Mouse (Mus musculus): Measurements from ENCODE around the gene Ppip5k2. TPM values are rescaled to one million over a fixed set of nuclear protein-coding genes. Genes with fewer than 3 reads are reported as not detected.

Ppip5k2 gene
- polyA plus RNA-seq, 1 experiment from 2014 or later, result 89.2 TPM

- no peaks in the 10 kb centered on the region for H3K4me1 ChIP-seq (ENCODE audit: control insufficient read depth, insufficient read depth, low read length)
- no peak overlapping the region for H3K4me2 ChIP-seq (ENCODE audit: low read depth, low read length)
- H3K36me3 ChIP-seq (ENCODE audit: control insufficient read depth, insufficient read depth, low read length), result peaks cover 42% of the 10 kb centered on the region
- no peak overlapping the region for H3K27ac ChIP-seq (ENCODE audit: low read depth, low read length)
- 100% methylated on average over 1 of the region's 1 CpGs for WGBS
- H3K9ac ChIP-seq (replicated peaks; ENCODE audit: low read depth, low read length), result no peak overlapping the region
- ATAC-seq (ENCODE audit: low read depth), result no peak
- H3K27me3 ChIP-seq (ENCODE audit: control insufficient read depth, insufficient read depth, low read length), result no peaks in the 10 kb centered on the region
- no peaks in the 10 kb centered on the region for H3K9me3 ChIP-seq (ENCODE audit: control insufficient read depth, low read length)
- H3K4me3 ChIP-seq (ENCODE audit: low read depth, low read length), result no peak overlapping the region
Observed at GRCm38 (mm10) chr1:97743063-97743462, 27.1 kb downstream of the Ppip5k2 start.

GRCm38 (mm10) chr1:97729339-97729738 lies 40.9 kb downstream of the Ppip5k2 start:
- Histone ChIP-seq H3K27ac (ENCODE audit: low read depth, low read length) (no peak overlapping the region), H3K36me3 (ENCODE audit: control insufficient read depth, insufficient read depth, low read length) (peaks cover 30% of the 10 kb centered on the region), H3K9me3 (ENCODE audit: control insufficient read depth, low read length) (no peaks in the 10 kb centered on the region), H3K4me3 (ENCODE audit: low read depth, low read length) (no peak overlapping the region), H3K9ac (replicated peaks; ENCODE audit: low read depth, low read length) (no peak overlapping the region), H3K4me2 (ENCODE audit: low read depth, low read length) (no peak overlapping the region), H3K27me3 (ENCODE audit: control insufficient read depth, insufficient read depth, low read length) (no peaks in the 10 kb centered on the region), H3K4me1 (ENCODE audit: control insufficient read depth, insufficient read depth, low read length) (no peaks in the 10 kb centered on the region)
- WGBS, result 71% methylated on average over 1 of the region's 1 CpGs
- no peak for ATAC-seq (ENCODE audit: low read depth)

GRCm38 (mm10) chr1:97726730-97727129 lies 43.5 kb downstream of the Ppip5k2 start:
- H3K4me1 ChIP-seq (ENCODE audit: control insufficient read depth, insufficient read depth, low read length), result no peaks in the 10 kb centered on the region
- H3K4me3 ChIP-seq (ENCODE audit: low read depth, low read length), result no peak overlapping the region
- H3K27ac ChIP-seq (ENCODE audit: low read depth, low read length), result no peak overlapping the region
- no peak for ATAC-seq (ENCODE audit: low read depth)
- no peak overlapping the region for H3K4me2 ChIP-seq (ENCODE audit: low read depth, low read length)
- H3K9ac ChIP-seq (replicated peaks; ENCODE audit: low read depth, low read length), result no peak overlapping the region
- peaks cover 26% of the 10 kb centered on the region for H3K36me3 ChIP-seq (ENCODE audit: control insufficient read depth, insufficient read depth, low read length)
- no peaks in the 10 kb centered on the region for H3K9me3 ChIP-seq (ENCODE audit: control insufficient read depth, low read length)
- WGBS, result 75% methylated on average over 2 of the region's 2 CpGs
- H3K27me3 ChIP-seq (ENCODE audit: control insufficient read depth, insufficient read depth, low read length), result no peaks in the 10 kb centered on the region

- Histone ChIP-seq H3K9ac (replicated peaks; ENCODE audit: low read depth, low read length) (no peak overlapping the region), H3K4me2 (ENCODE audit: low read depth, low read length) (no peak overlapping the region), H3K4me1 (ENCODE audit: control insufficient read depth, insufficient read depth, low read length) (no peaks in the 10 kb centered on the region), H3K27ac (ENCODE audit: low read depth, low read length) (no peak overlapping the region), H3K4me3 (ENCODE audit: low read depth, low read length) (no peak overlapping the region), H3K27me3 (ENCODE audit: control insufficient read depth, insufficient read depth, low read length) (no peaks in the 10 kb centered on the region), H3K36me3 (ENCODE audit: control insufficient read depth, insufficient read depth, low read length) (peaks cover 33% of the 10 kb centered on the region; the same call in 1 of the 2 replicates), H3K9me3 (ENCODE audit: control insufficient read depth, low read length) (no peaks in the 10 kb centered on the region)
- ATAC-seq (ENCODE audit: low read depth), result no peak
- 90% methylated on average over 9 of the region's 9 CpGs for WGBS
Observed at GRCm38 (mm10) chr1:97718440-97718839, 51.8 kb downstream of the Ppip5k2 start.

- H3K4me1 ChIP-seq (ENCODE audit: control insufficient read depth, insufficient read depth, low read length), result no peaks in the 10 kb centered on the region
- no peak overlapping the region for H3K27ac ChIP-seq (ENCODE audit: low read depth, low read length)
- ATAC-seq (ENCODE audit: low read depth), result peak; percentile 31; the same call in 1 of the 2 replicates
- H3K9ac ChIP-seq (replicated peaks; ENCODE audit: low read depth, low read length), result no peak overlapping the region
- H3K36me3 ChIP-seq (ENCODE audit: control insufficient read depth, insufficient read depth, low read length), result peaks cover 40% of the 10 kb centered on the region; the same call in 1 of the 2 replicates
- H3K4me3 ChIP-seq (ENCODE audit: low read depth, low read length), result no peak overlapping the region
- WGBS, result 70% methylated on average over 11 of the region's 11 CpGs
- H3K27me3 ChIP-seq (ENCODE audit: control insufficient read depth, insufficient read depth, low read length), result no peaks in the 10 kb centered on the region
- no peak overlapping the region for H3K4me2 ChIP-seq (ENCODE audit: low read depth, low read length)
- no peaks in the 10 kb centered on the region for H3K9me3 ChIP-seq (ENCODE audit: control insufficient read depth, low read length)
Observed at GRCm38 (mm10) chr1:97714334-97714868, 55.8 kb downstream of the Ppip5k2 start.

- Histone ChIP-seq H3K4me3 (ENCODE audit: low read depth, low read length) (no peak overlapping the region), H3K36me3 (ENCODE audit: control insufficient read depth, insufficient read depth, low read length) (peaks cover 32% of the 10 kb centered on the region), H3K27ac (ENCODE audit: low read depth, low read length) (no peak overlapping the region), H3K4me1 (ENCODE audit: control insufficient read depth, insufficient read depth, low read length) (no peaks in the 10 kb centered on the region), H3K4me2 (ENCODE audit: low read depth, low read length) (no peak overlapping the region), H3K27me3 (ENCODE audit: control insufficient read depth, insufficient read depth, low read length) (no peaks in the 10 kb centered on the region), H3K9ac (replicated peaks; ENCODE audit: low read depth, low read length) (no peak overlapping the region), H3K9me3 (ENCODE audit: control insufficient read depth, low read length) (no peaks in the 10 kb centered on the region)
- WGBS, result 93% methylated on average over 3 of the region's 3 CpGs
- no peak for ATAC-seq (ENCODE audit: low read depth)
Observed at GRCm38 (mm10) chr1:97710520-97710919, 59.7 kb downstream of the Ppip5k2 start.

- Histone ChIP-seq H3K9ac (replicated peaks; ENCODE audit: low read depth, low read length) (no peak overlapping the region), H3K4me2 (ENCODE audit: low read depth, low read length) (no peak overlapping the region), H3K4me3 (ENCODE audit: low read depth, low read length) (no peak overlapping the region), H3K36me3 (ENCODE audit: control insufficient read depth, insufficient read depth, low read length) (peaks cover 22% of the 10 kb centered on the region), H3K27ac (ENCODE audit: low read depth, low read length) (no peak overlapping the region), H3K9me3 (ENCODE audit: control insufficient read depth, low read length) (no peaks in the 10 kb centered on the region), H3K27me3 (ENCODE audit: control insufficient read depth, insufficient read depth, low read length) (no peaks in the 10 kb centered on the region), H3K4me1 (ENCODE audit: control insufficient read depth, insufficient read depth, low read length) (no peaks in the 10 kb centered on the region)
- no peak for ATAC-seq (ENCODE audit: low read depth)
Observed at GRCm38 (mm10) chr1:97705389-97705788, 64.8 kb downstream of the Ppip5k2 start.

- 91% methylated on average over 1 of the region's 1 CpGs for WGBS
Observed at GRCm38 (mm10) chr1:97704646-97705045, 65.6 kb downstream of the Ppip5k2 start.

GRCm38 (mm10) chr1:97698956-97699570 lies 71.1 kb downstream of the Ppip5k2 start:
- no peak overlapping the region for H3K27ac ChIP-seq (ENCODE audit: low read depth, low read length)
- H3K9ac ChIP-seq (replicated peaks; ENCODE audit: low read depth, low read length), result no peak overlapping the region
- no peaks in the 10 kb centered on the region for H3K4me1 ChIP-seq (ENCODE audit: control insufficient read depth, insufficient read depth, low read length)
- H3K36me3 ChIP-seq (ENCODE audit: control insufficient read depth, insufficient read depth, low read length), result 0 out of 2 replicates have a peak, but pooled peaks cover under 1% of the 10 kb centered on the region
- H3K4me2 ChIP-seq (ENCODE audit: low read depth, low read length), result no peak overlapping the region
- WGBS, result 26% methylated on average over 11 of the region's 11 CpGs
- H3K9me3 ChIP-seq (ENCODE audit: control insufficient read depth, low read length), result no peaks in the 10 kb centered on the region
- H3K4me3 ChIP-seq (ENCODE audit: low read depth, low read length), result no peak overlapping the region
- no peaks in the 10 kb centered on the region for H3K27me3 ChIP-seq (ENCODE audit: control insufficient read depth, insufficient read depth, low read length)
- no peak for ATAC-seq (ENCODE audit: low read depth)

More at GRCm38 (mm10) chr1:97704646-97705045, 65.6 kb downstream of the Ppip5k2 start:
- no peak overlapping the region for H3K9ac ChIP-seq (replicated peaks; ENCODE audit: low read depth, low read length)
- H3K4me1 ChIP-seq (ENCODE audit: control insufficient read depth, insufficient read depth, low read length), result no peaks in the 10 kb centered on the region
- H3K9me3 ChIP-seq (ENCODE audit: control insufficient read depth, low read length), result no peaks in the 10 kb centered on the region
- ATAC-seq (ENCODE audit: low read depth), result no peak
- H3K4me3 ChIP-seq (ENCODE audit: low read depth, low read length), result no peak overlapping the region
- H3K27ac ChIP-seq (ENCODE audit: low read depth, low read length), result no peak overlapping the region
- H3K36me3 ChIP-seq (ENCODE audit: control insufficient read depth, insufficient read depth, low read length), result peaks cover 17% of the 10 kb centered on the region
- no peaks in the 10 kb centered on the region for H3K27me3 ChIP-seq (ENCODE audit: control insufficient read depth, insufficient read depth, low read length)
- H3K4me2 ChIP-seq (ENCODE audit: low read depth, low read length), result no peak overlapping the region

Measured in neural tube, embryonic 14.5 days (tissue).